Mouse (Mus musculus) forebrain, embryonic 16.5 days (tissue): ENCODE data around the gene Epha4. TPM values are rescaled to one million over a fixed set of nuclear protein-coding genes. Genes with fewer than 3 reads are reported as not detected.

Experiments
- ATAC-seq: fragments of 200-750 bp; cut with Nextera tagmentation; 2 replicates; pipeline ENCODE4 v1.8.0; 2017; ENCODE audit warnings: mild to moderate bottlenecking, moderate library complexity
- H3K27ac ChIP-seq: fragments of 300-500 bp; sonication (generic); 2 replicates; pipeline ENCODE4 v1.5.1; 2014; ENCODE audit warnings: low read length, control low read depth
- H3K27me3 ChIP-seq: fragments of 300-500 bp; sonication (generic); replicated peaks from 2 replicates; pipeline ENCODE4 v1.6.1; 2014; ENCODE audit warnings: low read length; ENCODE audit not compliant: control insufficient read depth, insufficient read depth
- H3K36me3 ChIP-seq: fragments of 300-500 bp; sonication (generic); 2 replicates; pipeline ENCODE4 v1.6.1; 2014; ENCODE audit not compliant: control insufficient read depth, insufficient read depth
- H3K4me1 ChIP-seq: fragments of 300-500 bp; sonication (generic); replicated peaks from 2 replicates; pipeline ENCODE4 v1.6.1; 2014; ENCODE audit warnings: low read length; ENCODE audit not compliant: control insufficient read depth, insufficient read depth
- H3K4me2 ChIP-seq: fragments of 300-500 bp; sonication (generic); 2 replicates; pipeline ENCODE4 v1.6.1; 2014; ENCODE audit warnings: mild to moderate bottlenecking, low read length, control low read depth
- H3K4me3 ChIP-seq: fragments of 300-500 bp; sonication (generic); replicated peaks from 2 replicates; pipeline ENCODE4 v1.5.1; 2014; ENCODE audit warnings: mild to moderate bottlenecking, low read length, control low read depth
- H3K9ac ChIP-seq: fragments of 300-500 bp; sonication (generic); replicated peaks from 2 replicates; pipeline ENCODE4 v1.6.1; 2014; ENCODE audit warnings: low read depth, low read length, control low read depth
- H3K9me3 ChIP-seq: fragments of 300-500 bp; sonication (generic); 2 replicates; pipeline ENCODE4 v1.6.1; 2016; ENCODE audit warnings: low read length; ENCODE audit not compliant: control insufficient read depth
- WGBS: fragments of 180-500 bp; shearing (Covaris S2); extraction: QIAGEN DNeasy Blood & Tissue Kit; methylation state at CpG from one replicate; pipeline ENCODE4 v1.1.7; 2014; 5-methylcytosine and 5-hydroxymethylcytosine counted together
- polyA plus RNA-seq: library from polyadenylated mRNA; unstranded; fragments of >200 nt; fragmentation: Nextera tagmentation; extraction: Ambion mirVana; gene quantifications from 2 replicates; pipeline ENCODE4 v1.2.1, GENCODE M21; 2015

The Epha4 gene
- polyA plus RNA-seq, 1 experiment from 2014 or later: 76.4 TPM

DNA sequence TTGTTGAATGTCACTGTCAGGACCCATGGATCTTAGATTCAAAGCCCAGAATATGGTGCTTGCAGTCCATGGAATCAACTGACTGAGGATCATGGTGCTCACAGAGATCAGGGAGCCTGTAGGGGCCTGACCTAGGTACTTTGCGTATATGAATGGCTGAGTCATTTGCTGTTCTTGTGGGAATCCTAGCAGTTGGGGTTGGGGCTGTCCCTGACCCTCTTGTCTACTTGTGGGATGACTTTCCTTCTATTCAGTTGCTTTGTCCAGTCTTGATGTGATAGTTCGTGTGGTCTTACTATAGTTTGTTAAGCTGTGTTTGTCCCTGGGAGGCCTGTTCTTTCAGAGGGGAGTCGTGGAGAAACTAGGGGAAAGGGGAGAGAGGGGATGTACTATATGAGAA, 149.0 kb downstream of the Epha4 start:
- Histone ChIP-seq H3K9ac (no peak overlapping the region), H3K27me3 (no peaks in the 10 kb centered on the region), H3K36me3 (peaks cover 9% of the 10 kb centered on the region; the same call in 1 of the 2 replicates), H3K27ac (no peak overlapping the region), H3K9me3 (no peaks in the 10 kb centered on the region), H3K4me1 (peaks cover 2% of the 10 kb centered on the region; the same call in 1 of the 2 replicates), H3K4me2 (no peak overlapping the region), H3K4me3 (no peak overlapping the region)
- WGBS: 74% methylated on average over 3 of the region's 3 CpGs
- no peak for ATAC-seq

DNA sequence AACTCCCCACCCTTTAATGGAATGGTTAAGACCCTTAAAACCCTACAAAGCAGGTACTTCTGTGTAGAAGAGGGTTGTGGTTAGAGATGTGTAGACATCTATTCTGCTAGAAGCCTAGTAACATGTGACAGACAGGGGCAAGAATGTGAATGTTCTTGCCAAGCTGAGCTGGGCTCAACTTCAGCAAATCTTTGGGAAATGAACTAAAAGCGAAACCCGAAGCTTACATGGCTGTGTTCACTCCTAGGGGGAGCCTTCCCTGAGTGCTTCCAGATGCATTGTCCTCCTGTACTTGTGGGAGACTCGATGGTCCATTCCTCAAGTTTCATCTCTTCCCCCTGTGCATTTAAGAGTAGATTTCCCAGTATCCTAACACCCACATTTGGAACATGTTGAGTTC, 150.3 kb downstream of the Epha4 start:
- Histone ChIP-seq H3K27ac (no peak overlapping the region), H3K4me3 (no peak overlapping the region), H3K9me3 (no peaks in the 10 kb centered on the region), H3K9ac (no peak overlapping the region), H3K27me3 (no peaks in the 10 kb centered on the region), H3K4me2 (no peak overlapping the region), H3K4me1 (peaks cover 2% of the 10 kb centered on the region; the same call in 1 of the 2 replicates), H3K36me3 (peaks cover 9% of the 10 kb centered on the region; the same call in 1 of the 2 replicates)
- ATAC-seq: no peak
- 83% methylated on average over 3 of the region's 3 CpGs for WGBS

DNA sequence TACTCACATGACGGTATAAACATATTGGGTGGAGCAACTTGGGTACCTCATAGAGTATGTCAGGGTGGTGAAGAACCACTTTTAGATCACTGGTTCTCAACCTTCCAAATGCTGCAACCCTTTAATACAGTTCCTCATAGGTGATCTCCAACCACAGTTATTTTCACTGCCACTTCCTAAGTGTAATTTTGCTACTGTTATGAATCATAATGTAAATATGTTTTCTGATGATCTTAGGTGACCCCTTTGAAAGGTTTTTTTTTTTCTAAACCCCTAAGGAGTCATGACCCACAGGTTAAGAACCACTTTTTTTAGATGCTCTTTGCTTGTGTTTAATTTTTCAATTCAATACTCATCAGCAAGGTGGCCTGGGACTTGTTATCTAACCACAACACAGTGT, 151.0 kb downstream of the Epha4 start:
- no peak overlapping the region for H3K4me2 ChIP-seq
- no peaks in the 10 kb centered on the region for H3K27me3 ChIP-seq
- no peak for ATAC-seq
- H3K4me3 ChIP-seq: no peak overlapping the region
- H3K4me1 ChIP-seq: no peaks in the 10 kb centered on the region; the same call in 1 of the 2 replicates
- no peaks in the 10 kb centered on the region for H3K9me3 ChIP-seq
- peaks cover 5% of the 10 kb centered on the region; the same call in 1 of the 2 replicates for H3K36me3 ChIP-seq
- H3K27ac ChIP-seq: no peak overlapping the region
- 82% methylated on average over 1 of the region's 1 CpGs for WGBS
- H3K9ac ChIP-seq: no peak overlapping the region

- Histone ChIP-seq H3K4me3 (no peak overlapping the region), H3K27me3 (no peaks in the 10 kb centered on the region), H3K4me2 (no peak overlapping the region), H3K9ac (no peak overlapping the region), H3K27ac (no peak overlapping the region), H3K9me3 (no peaks in the 10 kb centered on the region), H3K4me1 (peaks cover 3% of the 10 kb centered on the region; the same call in 1 of the 2 replicates), H3K36me3 (no peaks in the 10 kb centered on the region)
- ATAC-seq: peak; percentile 59; the same call in 1 of the 2 replicates
- WGBS: 71% methylated on average over 4 of the region's 4 CpGs
Measured at GRCm38 (mm10) chr1:77346459-77346858, 168.4 kb downstream of the Epha4 start.

- Histone ChIP-seq H3K27ac (no peak overlapping the region), H3K27me3 (no peaks in the 10 kb centered on the region), H3K9ac (no peak overlapping the region), H3K4me1 (peaks cover 3% of the 10 kb centered on the region; the same call in 1 of the 2 replicates), H3K9me3 (no peaks in the 10 kb centered on the region), H3K4me3 (no peak overlapping the region), H3K36me3 (no peaks in the 10 kb centered on the region), H3K4me2 (no peak overlapping the region)
- ATAC-seq: no peak
- 89% methylated on average over 4 of the region's 4 CpGs for WGBS
Measured at GRCm38 (mm10) chr1:77343792-77344191, 171.1 kb downstream of the Epha4 start.

GRCm38 (mm10) chr1:77339701-77340100, 175.2 kb downstream of the Epha4 start:
- Histone ChIP-seq H3K4me1 (peaks cover 4% of the 10 kb centered on the region; the same call in 1 of the 2 replicates), H3K27me3 (no peaks in the 10 kb centered on the region), H3K4me3 (no peak overlapping the region), H3K9ac (no peak overlapping the region), H3K27ac (no peak overlapping the region), H3K36me3 (no peaks in the 10 kb centered on the region), H3K4me2 (no peak overlapping the region), H3K9me3 (no peaks in the 10 kb centered on the region)
- WGBS: 86% methylated on average over 5 of the region's 5 CpGs
- ATAC-seq: no peak

DNA sequence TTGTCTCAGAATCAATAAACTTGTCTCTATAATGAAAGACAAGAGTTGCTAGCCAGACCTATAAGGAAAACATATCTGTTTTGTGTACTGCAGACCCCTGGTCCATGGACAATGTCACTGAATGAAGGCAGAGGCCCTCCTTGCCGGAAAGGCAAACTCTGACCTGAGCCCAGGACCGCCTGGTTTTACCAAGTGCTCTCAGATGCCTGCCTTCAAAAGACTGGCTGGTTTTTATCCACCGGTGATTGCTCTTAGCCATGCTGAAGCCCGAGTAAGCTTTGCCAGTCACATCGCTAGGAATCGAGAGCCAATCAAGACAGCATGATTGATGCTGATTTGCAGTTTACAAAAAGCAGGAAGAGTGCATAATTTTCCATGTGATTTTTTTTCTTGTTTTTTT, 176.5 kb downstream of the Epha4 start:
- Histone ChIP-seq H3K4me1 (peaks cover 4% of the 10 kb centered on the region; the same call in 1 of the 2 replicates), H3K4me3 (no peak overlapping the region), H3K27me3 (no peaks in the 10 kb centered on the region), H3K9ac (no peak overlapping the region), H3K36me3 (no peaks in the 10 kb centered on the region), H3K4me2 (no peak overlapping the region), H3K9me3 (no peaks in the 10 kb centered on the region), H3K27ac (no peak overlapping the region)
- no peak for ATAC-seq
- WGBS: 40% methylated on average over 6 of the region's 6 CpGs

DNA sequence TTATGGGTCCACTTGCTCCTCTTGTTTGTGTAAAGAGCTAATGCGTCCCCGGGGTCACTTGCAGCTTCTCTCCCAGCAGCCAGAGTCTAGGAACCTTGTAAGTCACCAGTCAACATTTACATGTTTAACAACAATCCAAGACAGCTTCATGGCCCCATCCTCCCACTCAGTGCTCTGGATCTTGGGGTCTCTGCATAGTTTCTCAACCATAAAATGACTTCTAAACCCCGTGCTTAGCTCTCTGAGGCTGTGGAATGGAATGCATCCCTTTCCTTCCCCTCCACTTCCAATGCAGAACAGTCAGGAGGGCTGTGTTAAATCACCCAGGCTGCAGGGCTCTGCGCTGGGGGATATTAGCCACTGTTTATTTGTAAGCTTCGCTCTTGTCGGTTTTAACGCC, 178.0 kb downstream of the Epha4 start:
- Histone ChIP-seq H3K4me3 (no peak overlapping the region), H3K4me2 (no peak overlapping the region), H3K36me3 (no peaks in the 10 kb centered on the region), H3K4me1 (peaks cover 4% of the 10 kb centered on the region; the same call in 1 of the 2 replicates), H3K27me3 (no peaks in the 10 kb centered on the region), H3K9ac (no peak overlapping the region), H3K9me3 (no peaks in the 10 kb centered on the region), H3K27ac (no peak overlapping the region)
- ATAC-seq: no peak
- whole genome bisulfite sequencing: 90% methylated on average over 7 of the region's 7 CpGs

- Histone ChIP-seq H3K9me3 (no peaks in the 10 kb centered on the region), H3K27ac (no peak overlapping the region), H3K4me1 (no peaks in the 10 kb centered on the region), H3K9ac (no peak overlapping the region), H3K4me3 (no peak overlapping the region), H3K36me3 (no peaks in the 10 kb centered on the region), H3K4me2 (no peak overlapping the region), H3K27me3 (no peaks in the 10 kb centered on the region)
- no peak for ATAC-seq
- 86% methylated on average over 4 of the region's 4 CpGs for WGBS
Measured at GRCm38 (mm10) chr1:77318597-77319127, 196.2 kb downstream of the Epha4 start.
